Mouse (Mus musculus): ENCODE measurements around the gene Sox5. TPM values are rescaled to one million over a fixed set of nuclear protein-coding genes. Genes with fewer than 3 reads are reported as not detected.

Gene Sox5
- polyA plus RNA-seq, 1 experiment from 2014 or later, result 198 TPM

- peaks cover 4% of the 10 kb centered on the region; the same call in 1 of the 2 replicates for H3K4me1 ChIP-seq
- no peaks in the 10 kb centered on the region for H3K27me3 ChIP-seq
- no peaks in the 10 kb centered on the region for H3K9me3 ChIP-seq (replicated peaks)
- ATAC-seq, result no peak
- no peak overlapping the region for H3K9ac ChIP-seq
- 85% methylated on average over 12 of the region's 12 CpGs for WGBS
- H3K4me2 ChIP-seq, result no peak overlapping the region
- no peaks in the 10 kb centered on the region for H3K36me3 ChIP-seq (ENCODE audit: poor library complexity, severe bottlenecking)
- H3K27ac ChIP-seq, result no peak overlapping the region
- no peak overlapping the region for H3K4me3 ChIP-seq
These were observed 19.9 kb downstream of the Sox5 start for GRCm38 (mm10) chr6:144761902-144762301.

DNA sequence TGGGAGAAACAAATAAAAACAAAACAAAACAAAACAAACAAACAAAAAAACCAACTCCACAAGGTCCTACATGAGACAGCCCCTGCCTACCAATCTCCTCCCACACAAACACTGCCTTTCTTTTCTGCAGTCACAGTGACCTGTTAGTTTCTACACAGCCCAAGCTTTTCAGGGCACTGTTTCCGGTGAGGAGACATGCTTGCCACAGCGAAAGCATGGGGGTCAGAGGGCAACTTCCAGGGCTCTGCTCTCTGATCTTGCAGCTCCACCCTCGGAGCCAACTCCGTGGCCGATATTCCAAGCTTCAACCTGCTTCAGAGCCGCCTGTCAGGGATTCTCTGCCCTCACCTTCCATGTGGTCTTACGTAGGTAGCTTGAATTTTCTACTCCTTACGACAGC lies 22.6 kb downstream of the Sox5 start:
- H3K4me3 ChIP-seq, result no peak overlapping the region
- H3K9ac ChIP-seq, result no peak overlapping the region
- H3K4me1 ChIP-seq, result peaks cover 8% of the 10 kb centered on the region; the same call in 1 of the 2 replicates
- H3K27ac ChIP-seq, result no peak overlapping the region
- H3K27me3 ChIP-seq, result no peaks in the 10 kb centered on the region
- ATAC-seq, result no peak
- no peaks in the 10 kb centered on the region for H3K36me3 ChIP-seq (ENCODE audit: poor library complexity, severe bottlenecking)
- no peaks in the 10 kb centered on the region for H3K9me3 ChIP-seq (replicated peaks)
- H3K4me2 ChIP-seq, result no peak overlapping the region
- 57% methylated on average over 8 of the region's 8 CpGs for WGBS

DNA sequence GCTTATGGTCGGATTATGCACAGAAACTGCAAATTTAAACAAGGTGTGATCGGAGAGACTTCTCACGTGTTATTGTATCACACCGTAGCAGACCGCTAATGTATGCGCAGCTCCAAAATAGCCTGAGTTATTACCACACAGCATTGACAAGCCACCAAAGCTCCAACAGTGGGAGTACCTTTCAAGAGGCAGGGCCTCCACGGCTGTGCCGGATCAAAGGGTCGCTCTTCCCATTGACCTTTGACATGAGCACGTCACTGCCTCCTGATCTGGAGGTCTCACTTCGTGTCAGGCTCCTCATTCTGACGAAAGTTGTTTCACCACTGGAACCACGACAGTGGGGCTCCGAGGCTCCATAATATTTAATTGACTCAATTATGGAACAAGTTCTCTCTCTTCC lies 24.4 kb downstream of the Sox5 start:
- no peaks in the 10 kb centered on the region for H3K36me3 ChIP-seq (ENCODE audit: poor library complexity, severe bottlenecking)
- H3K27me3 ChIP-seq, result no peaks in the 10 kb centered on the region
- H3K4me3 ChIP-seq, result no peak overlapping the region
- H3K4me1 ChIP-seq, result peaks cover 11% of the 10 kb centered on the region; the same call in 1 of the 2 replicates
- no peak for ATAC-seq
- no peaks in the 10 kb centered on the region for H3K9me3 ChIP-seq (replicated peaks)
- H3K9ac ChIP-seq, result no peak overlapping the region
- H3K4me2 ChIP-seq, result no peak overlapping the region
- 58% methylated on average over 14 of the region's 14 CpGs for WGBS
- no peak overlapping the region for H3K27ac ChIP-seq

GRCm38 (mm10) chr6:144756444-144756843 lies 25.3 kb downstream of the Sox5 start:
- 88% methylated on average over 14 of the region's 14 CpGs for WGBS
- Histone ChIP-seq H3K4me1 (peaks cover 11% of the 10 kb centered on the region; the same call in 1 of the 2 replicates), H3K9ac (no peak overlapping the region), H3K4me2 (no peak overlapping the region), H3K9me3 (replicated peaks) (no peaks in the 10 kb centered on the region), H3K27me3 (no peaks in the 10 kb centered on the region), H3K27ac (no peak overlapping the region), H3K4me3 (no peak overlapping the region), H3K36me3 (ENCODE audit: poor library complexity, severe bottlenecking) (no peaks in the 10 kb centered on the region)
- no peak for ATAC-seq

DNA sequence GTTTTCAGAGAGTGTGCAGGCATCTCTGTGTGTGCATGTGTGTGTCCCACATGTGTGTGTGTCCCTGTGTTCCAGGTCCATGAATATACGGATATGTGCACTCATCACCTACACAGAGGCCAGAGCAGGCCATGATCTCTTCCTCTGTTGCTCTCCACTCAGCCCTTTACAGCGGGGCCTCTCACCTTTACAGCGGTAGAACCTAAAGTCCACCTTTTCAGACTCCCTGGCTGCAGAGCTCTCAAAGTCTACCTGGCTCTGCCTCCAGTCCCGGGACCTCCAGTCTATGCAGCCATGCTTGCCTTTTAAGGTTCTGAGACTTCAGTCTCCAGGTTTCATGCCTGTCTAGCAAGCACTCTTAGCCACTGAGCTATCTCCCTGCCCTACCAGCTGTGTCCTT lies 26.5 kb downstream of the Sox5 start:
- Histone ChIP-seq H3K4me1 (peaks cover 11% of the 10 kb centered on the region; the same call in 1 of the 2 replicates), H3K27me3 (no peaks in the 10 kb centered on the region), H3K36me3 (ENCODE audit: poor library complexity, severe bottlenecking) (no peaks in the 10 kb centered on the region), H3K9ac (no peak overlapping the region), H3K27ac (no peak overlapping the region), H3K4me3 (no peak overlapping the region), H3K9me3 (replicated peaks) (no peaks in the 10 kb centered on the region), H3K4me2 (no peak overlapping the region)
- 88% methylated on average over 4 of the region's 4 CpGs for WGBS
- no peak for ATAC-seq

DNA sequence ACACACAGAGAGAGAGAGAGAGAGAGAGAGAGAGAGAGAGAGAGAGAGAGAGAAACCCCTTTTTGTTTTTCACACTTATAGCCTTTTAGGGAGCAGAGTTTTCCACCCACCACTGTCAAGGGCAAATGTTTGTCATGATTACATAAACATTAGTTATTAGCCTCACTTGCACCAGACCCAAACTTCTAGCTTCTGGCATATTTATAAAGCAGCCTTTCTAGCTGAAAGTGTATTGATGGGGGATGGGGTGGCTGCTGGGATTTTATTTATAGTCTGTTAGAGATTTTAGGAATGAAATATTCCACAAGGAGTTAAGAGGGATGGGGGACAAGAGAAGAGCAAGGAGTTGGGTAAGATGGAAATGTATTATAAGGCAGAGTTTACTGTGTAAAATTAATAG lies 27.4 kb downstream of the Sox5 start:
- Histone ChIP-seq H3K9ac (no peak overlapping the region), H3K36me3 (ENCODE audit: poor library complexity, severe bottlenecking) (no peaks in the 10 kb centered on the region), H3K4me2 (no peak overlapping the region), H3K4me3 (no peak overlapping the region), H3K27ac (no peak overlapping the region), H3K9me3 (replicated peaks) (no peaks in the 10 kb centered on the region), H3K27me3 (no peaks in the 10 kb centered on the region), H3K4me1 (peaks cover 11% of the 10 kb centered on the region; the same call in 1 of the 2 replicates)
- ATAC-seq, result no peak

- no peaks in the 10 kb centered on the region for H3K9me3 ChIP-seq (replicated peaks)
- H3K36me3 ChIP-seq (ENCODE audit: poor library complexity, severe bottlenecking), result no peaks in the 10 kb centered on the region
- peaks cover 11% of the 10 kb centered on the region; the same call in 1 of the 2 replicates for H3K4me1 ChIP-seq
- H3K4me2 ChIP-seq, result no peak overlapping the region
- no peak overlapping the region for H3K4me3 ChIP-seq
- ATAC-seq, result no peak
- H3K27me3 ChIP-seq, result no peaks in the 10 kb centered on the region
- 41% methylated on average over 3 of the region's 3 CpGs for WGBS
- no peak overlapping the region for H3K27ac ChIP-seq
- H3K9ac ChIP-seq, result no peak overlapping the region
These were observed 27.8 kb downstream of the Sox5 start for GRCm38 (mm10) chr6:144753963-144754296.

DNA sequence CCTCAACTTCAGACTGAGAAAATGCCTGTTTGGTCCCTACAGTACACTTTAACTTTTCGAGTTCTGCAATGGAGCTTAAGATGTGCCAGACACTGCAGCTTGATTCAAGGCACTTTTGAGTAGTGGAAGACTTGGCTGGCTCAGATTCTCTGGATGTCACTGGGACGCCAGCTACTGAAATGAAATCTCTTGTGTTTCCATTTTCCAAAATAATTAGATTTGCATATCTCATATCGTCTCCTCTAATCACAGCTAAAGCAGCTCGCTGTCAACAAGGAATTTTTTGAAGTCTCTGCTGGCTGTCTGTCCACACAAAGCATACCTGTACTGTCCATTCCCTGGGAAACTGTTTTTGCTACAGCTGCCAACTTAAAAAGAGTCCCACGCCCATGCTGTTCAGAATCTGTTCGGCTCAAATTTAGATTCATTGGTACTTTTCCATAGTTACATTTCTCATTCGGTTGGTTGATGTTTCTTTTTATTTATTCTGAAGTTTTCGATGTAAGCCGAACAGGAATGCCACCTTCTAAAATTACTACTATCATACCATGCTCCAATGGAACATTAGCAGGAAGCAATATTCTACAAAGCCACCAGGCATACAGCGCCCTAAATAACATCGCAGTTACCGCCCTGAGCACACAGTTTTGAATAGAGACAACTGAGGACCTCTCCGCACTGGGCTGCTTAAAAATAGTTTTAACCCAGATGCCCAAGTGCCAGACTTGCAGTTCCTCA lies 28.4 kb downstream of the Sox5 start:
- Histone ChIP-seq H3K4me2 (no peak overlapping the region), H3K4me3 (no peak overlapping the region), H3K4me1 (peaks cover 11% of the 10 kb centered on the region; the same call in 1 of the 2 replicates), H3K27me3 (no peaks in the 10 kb centered on the region), H3K9ac (no peak overlapping the region), H3K27ac (no peak overlapping the region), H3K9me3 (replicated peaks) (no peaks in the 10 kb centered on the region), H3K36me3 (ENCODE audit: poor library complexity, severe bottlenecking) (no peaks in the 10 kb centered on the region)
- WGBS, result 76% methylated on average over 13 of the region's 13 CpGs
- no peak for ATAC-seq

DNA sequence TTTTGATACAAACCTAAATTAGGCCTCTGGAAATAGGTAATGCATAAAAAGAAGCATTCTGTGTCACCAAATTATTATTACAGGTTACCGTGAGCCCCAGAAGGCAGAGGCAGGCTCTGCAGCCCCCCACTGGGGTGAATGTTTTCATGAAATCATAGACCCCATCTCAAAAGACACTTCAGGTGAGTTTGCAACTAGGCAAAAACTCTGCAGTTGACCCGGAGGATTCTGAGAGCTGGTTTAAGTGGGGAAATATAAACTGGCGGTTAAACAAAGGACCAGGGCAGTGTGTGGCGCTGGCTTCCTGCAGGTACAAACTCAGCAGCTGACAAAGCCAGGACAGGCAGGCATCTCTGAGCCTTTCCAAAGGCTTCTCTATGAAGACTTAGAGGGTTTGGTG lies 30.2 kb downstream of the Sox5 start:
- ATAC-seq, result no peak
- no peak overlapping the region for H3K4me2 ChIP-seq
- H3K9ac ChIP-seq, result no peak overlapping the region
- WGBS, result 79% methylated on average over 4 of the region's 4 CpGs
- no peaks in the 10 kb centered on the region for H3K36me3 ChIP-seq (ENCODE audit: poor library complexity, severe bottlenecking)
- no peaks in the 10 kb centered on the region for H3K27me3 ChIP-seq
- H3K27ac ChIP-seq, result no peak overlapping the region
- 0 out of 2 replicates have a peak, but pooled peaks cover 7% of the 10 kb centered on the region for H3K4me1 ChIP-seq
- no peak overlapping the region for H3K4me3 ChIP-seq
- H3K9me3 ChIP-seq (replicated peaks), result no peaks in the 10 kb centered on the region

GRCm38 (mm10) chr6:144750197-144750596 lies 31.6 kb downstream of the Sox5 start:
- Histone ChIP-seq H3K4me2 (no peak overlapping the region), H3K4me3 (no peak overlapping the region), H3K36me3 (ENCODE audit: poor library complexity, severe bottlenecking) (no peaks in the 10 kb centered on the region), H3K27me3 (no peaks in the 10 kb centered on the region), H3K9me3 (replicated peaks) (no peaks in the 10 kb centered on the region), H3K4me1 (0 out of 2 replicates have a peak, but pooled peaks cover 3% of the 10 kb centered on the region), H3K9ac (no peak overlapping the region), H3K27ac (no peak overlapping the region)
- no peak for ATAC-seq
- WGBS, result 73% methylated on average over 7 of the region's 7 CpGs

DNA sequence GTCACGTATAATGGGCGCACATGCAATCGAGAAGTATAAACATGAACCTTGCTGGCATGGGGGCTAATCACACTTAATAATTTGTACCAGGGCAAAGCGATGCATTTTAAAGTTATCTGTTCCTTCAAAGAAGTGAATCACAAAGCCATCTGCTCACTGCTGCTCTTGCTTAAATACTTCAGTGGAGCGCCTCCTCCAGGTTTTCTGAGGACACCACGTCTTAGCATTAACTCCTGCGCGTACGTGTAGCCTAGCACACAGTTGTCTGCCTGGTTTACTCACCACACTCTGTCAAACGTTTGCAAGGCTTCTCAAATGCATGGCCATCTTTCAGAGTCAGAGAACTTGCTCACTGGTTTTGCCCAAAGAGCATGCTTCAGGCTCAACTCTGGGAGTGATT lies 35.3 kb downstream of the Sox5 start:
- H3K4me3 ChIP-seq, result no peak overlapping the region
- no peak for ATAC-seq
- H3K4me2 ChIP-seq, result no peak overlapping the region
- no peaks in the 10 kb centered on the region for H3K36me3 ChIP-seq (ENCODE audit: poor library complexity, severe bottlenecking)
- no peaks in the 10 kb centered on the region for H3K27me3 ChIP-seq
- no peak overlapping the region for H3K9ac ChIP-seq
- H3K4me1 ChIP-seq, result peaks cover 8% of the 10 kb centered on the region; the same call in 1 of the 2 replicates
- no peak overlapping the region for H3K27ac ChIP-seq
- 94% methylated on average over 10 of the region's 10 CpGs for WGBS
- H3K9me3 ChIP-seq (replicated peaks), result no peaks in the 10 kb centered on the region

- WGBS, result 29% methylated on average over 3 of the region's 3 CpGs
- Histone ChIP-seq H3K4me1 (peaks cover 8% of the 10 kb centered on the region; the same call in 1 of the 2 replicates), H3K9ac (no peak overlapping the region), H3K36me3 (ENCODE audit: poor library complexity, severe bottlenecking) (no peaks in the 10 kb centered on the region), H3K4me3 (no peak overlapping the region), H3K27ac (no peak overlapping the region), H3K4me2 (no peak overlapping the region), H3K27me3 (no peaks in the 10 kb centered on the region), H3K9me3 (replicated peaks) (no peaks in the 10 kb centered on the region; the same call in 1 of the 2 replicates)
- no peak for ATAC-seq
These were observed 39.2 kb downstream of the Sox5 start for GRCm38 (mm10) chr6:144742559-144742958.

Data from forebrain, embryonic 13.5 days (tissue).